Mouse (Mus musculus): ENCODE data around the gene Rpp14.

Gene Rpp14

GRCm38 (mm10) chr14:8062076-8062475 lies 18.1 kb upstream of the Rpp14 start:
- no peak for DNase-seq

GRCm38 (mm10) chr14:8062537-8063301 lies 17.4 kb upstream of the Rpp14 start:
- no peak for DNase-seq

- no peak for DNase-seq
Measured at GRCm38 (mm10) chr14:8063835-8064785, 16.1 kb upstream of the Rpp14 start.

- no peak for DNase-seq
Measured at GRCm38 (mm10) chr14:8080718-8081117, 551 bp downstream of the Rpp14 start.

GRCm38 (mm10) chr14:8082949-8083348 lies 2.8 kb downstream of the Rpp14 start:
- DNase-seq: no peak

GRCm38 (mm10) chr14:8089016-8089415 lies 8.8 kb downstream of the Rpp14 start:
- no peak for DNase-seq

GRCm38 (mm10) chr14:8092573-8092972 lies 12.4 kb downstream of the Rpp14 start:
- DNase-seq: no peak

- DNase-seq: no peak
Measured at GRCm38 (mm10) chr14:8093427-8093826, 13.3 kb downstream of the Rpp14 start.

GRCm38 (mm10) chr14:8094931-8095561 lies 14.9 kb downstream of the Rpp14 start:
- DNase-seq: no peak

- no peak for DNase-seq
Measured at GRCm38 (mm10) chr14:8095562-8095950, 15.4 kb downstream of the Rpp14 start.

GRCm38 (mm10) chr14:8097978-8098686 lies 18.0 kb downstream of the Rpp14 start, which contains the start of gene Pxk:
Gene Pxk, plus strand, starts transcription at chr14:8098211.
- peak; percentile 90 for DNase-seq

- no peak for DNase-seq
Measured at GRCm38 (mm10) chr14:8098687-8098995, 18.5 kb downstream of the Rpp14 start.

GRCm38 (mm10) chr14:8099561-8100021 lies 19.4 kb downstream of the Rpp14 start:
- no peak for DNase-seq

GRCm38 (mm10) chr14:8101886-8102285 lies 21.7 kb downstream of the Rpp14 start:
- no peak for DNase-seq

- DNase-seq: no peak
Measured at GRCm38 (mm10) chr14:8102676-8103075, 22.5 kb downstream of the Rpp14 start.

GRCm38 (mm10) chr14:8108047-8108446 lies 27.9 kb downstream of the Rpp14 start:
- no peak for DNase-seq

GRCm38 (mm10) chr14:8108976-8109375 lies 28.8 kb downstream of the Rpp14 start:
- DNase-seq: no peak

- DNase-seq: no peak
Measured at GRCm38 (mm10) chr14:8111545-8111944, 31.4 kb downstream of the Rpp14 start.

- no peak for DNase-seq
Measured at GRCm38 (mm10) chr14:8112036-8112435, 31.9 kb downstream of the Rpp14 start.

- no peak for DNase-seq
Measured at GRCm38 (mm10) chr14:8113616-8114015, 33.4 kb downstream of the Rpp14 start.

- DNase-seq: no peak
Measured at GRCm38 (mm10) chr14:8114306-8114705, 34.1 kb downstream of the Rpp14 start.

- DNase-seq: no peak
Measured at GRCm38 (mm10) chr14:8114756-8115155, 34.6 kb downstream of the Rpp14 start.

- DNase-seq: no peak
Measured at GRCm38 (mm10) chr14:8115772-8116171, 35.6 kb downstream of the Rpp14 start.

Data from cerebellum, adult 11 months (tissue).